Mouse (Mus musculus) stomach, postnatal 0 days (tissue): ENCODE data around the gene Stn1. TPM values are rescaled to one million over a fixed set of nuclear protein-coding genes. Genes with fewer than 3 reads are reported as not detected.
"Not testable (repeated sequence)": the region's sequence is repeated elsewhere in the genome, so short reads cannot be mapped to it uniquely, and the experiment has no call there.

Experiments used
- ATAC-seq: fragments of 200-750 bp; cut with Nextera tagmentation; 2 replicates; pipeline ENCODE4 v1.8.0; 2017; ENCODE audit not compliant: low FRiP score, low TSS enrichment
- DNase-seq: peaks from one replicate; pipeline ENCODE4 v3.0.0-alpha.2; 2016; ENCODE audit warnings: low spot score
- H3K27ac ChIP-seq: fragments of 300-500 bp; sonication (generic); replicated peaks from 2 replicates; pipeline ENCODE4 v1.5.1; 2014; ENCODE audit warnings: mild to moderate bottlenecking, control low read depth
- H3K27me3 ChIP-seq: fragments of 300-500 bp; sonication (generic); 2 replicates; pipeline ENCODE4 v1.6.1; 2014; ENCODE audit warnings: low read length; ENCODE audit not compliant: control insufficient read depth, insufficient read depth
- H3K36me3 ChIP-seq: fragments of 300-500 bp; sonication (generic); 2 replicates; pipeline ENCODE4 v1.6.1; 2014; ENCODE audit warnings: low read length, mixed read lengths; ENCODE audit not compliant: control insufficient read depth, insufficient read depth
- H3K4me1 ChIP-seq: fragments of 300-500 bp; sonication (generic); replicated peaks from 2 replicates; pipeline ENCODE4 v1.6.1; 2014; ENCODE audit warnings: antibody characterized with exemption; ENCODE audit not compliant: control insufficient read depth, insufficient read depth
- H3K4me2 ChIP-seq: fragments of 300-500 bp; sonication (generic); replicated peaks from 2 replicates; pipeline ENCODE4 v1.6.1; 2014; ENCODE audit warnings: low read depth, mild to moderate bottlenecking, control low read depth, moderate library complexity
- H3K4me3 ChIP-seq: fragments of 300-500 bp; sonication (generic); 2 replicates; pipeline ENCODE4 v1.5.1; 2014; ENCODE audit warnings: low read depth, low read length, control low read depth
- H3K9ac ChIP-seq: fragments of 300-500 bp; sonication (generic); 2 replicates; pipeline ENCODE4 v1.6.1; 2014; ENCODE audit warnings: mild to moderate bottlenecking, low read length, control low read depth, mixed read lengths
- H3K9me3 ChIP-seq: fragments of 300-500 bp; sonication (generic); 2 replicates; pipeline ENCODE4 v1.6.1; 2016; ENCODE audit warnings: low read length; ENCODE audit not compliant: control insufficient read depth
- CTCF ChIP-seq: IDR thresholded peaks from 2 replicates; pipeline ENCODE4 v1.5.1; 2016; ENCODE audit warnings: antibody characterized with exemption, low read depth, mild to moderate bottlenecking, moderate library complexity
- EP300 ChIP-seq: optimal IDR thresholded peaks from 2 replicates; pipeline ENCODE3; 2016; ENCODE audit warnings: antibody characterized with exemption
- WGBS: fragments of 180-500 bp; shearing (Covaris S2); extraction: QIAGEN DNeasy Blood & Tissue Kit; methylation state at CpG from one replicate; pipeline ENCODE4 v1.1.7; 2014; 5-methylcytosine and 5-hydroxymethylcytosine counted together
- polyA plus RNA-seq: library from polyadenylated mRNA; unstranded; fragments of >200 nt; fragmentation: Nextera tagmentation; extraction: Ambion mirVana; gene quantifications from 2 replicates; pipeline ENCODE4 v1.2.1, GENCODE M21; 2015

Gene Stn1
- polyA plus RNA-seq, 1 experiment from 2014 or later: 25.9 TPM

- Histone ChIP-seq H3K27ac (peak overlapping the region; percentile 100), H3K4me1 (no peaks in the 10 kb centered on the region), H3K9ac (peak overlapping the region; percentile 99), H3K36me3 (no peaks in the 10 kb centered on the region), H3K4me2 (peak overlapping the region; percentile 60), H3K9me3 (no peaks in the 10 kb centered on the region), H3K27me3 (no peaks in the 10 kb centered on the region), H3K4me3 (peak overlapping the region; percentile 69)
- WGBS: 19% methylated on average over 13 of the region's 13 CpGs
- ATAC-seq (peak; percentile 83), DNase-seq (peak; percentile 80)
- TF ChIP-seq CTCF (no peak), EP300 (peak; percentile 57)
These were observed 41.4 kb upstream of the Stn1 start for GRCm38 (mm10) chr19:47578581-47579224.

- H3K9ac ChIP-seq: no peak overlapping the region
- no peaks in the 10 kb centered on the region for H3K36me3 ChIP-seq
- DNase-seq: no peak
These were observed 36.4 kb upstream of the Stn1 start for GRCm38 (mm10) chr19:47573718-47574117.

GRCm38 (mm10) chr19:47571981-47572380 lies 34.7 kb upstream of the Stn1 start:
- not testable (repeated sequence) for H3K27ac ChIP-seq, H3K9ac ChIP-seq, ATAC-seq, DNase-seq, H3K4me1 ChIP-seq, H3K4me2 ChIP-seq, H3K4me3 ChIP-seq, H3K27me3 ChIP-seq, H3K9me3 ChIP-seq, H3K36me3 ChIP-seq
- 60% methylated on average over 4 of the region's 4 CpGs for WGBS

More at GRCm38 (mm10) chr19:47573718-47574117, 36.4 kb upstream of the Stn1 start:
- Histone ChIP-seq H3K27ac (no peak overlapping the region), H3K4me3 (no peak overlapping the region), H3K4me1 (no peaks in the 10 kb centered on the region), H3K4me2 (no peak overlapping the region), H3K27me3 (no peaks in the 10 kb centered on the region), H3K9me3 (no peaks in the 10 kb centered on the region)
- TF ChIP-seq CTCF (no peak), EP300 (no peak)
- WGBS: 72% methylated on average over 3 of the region's 3 CpGs
- ATAC-seq: no peak

GRCm38 (mm10) chr19:47570042-47570441 lies 32.7 kb upstream of the Stn1 start:
- WGBS: 88% methylated on average over 5 of the region's 5 CpGs
- TF ChIP-seq CTCF (no peak), EP300 (no peak)
- no peak for DNase-seq
- Histone ChIP-seq H3K9ac (no peak overlapping the region), H3K4me1 (no peaks in the 10 kb centered on the region), H3K27ac (no peak overlapping the region), H3K9me3 (no peaks in the 10 kb centered on the region), H3K27me3 (no peaks in the 10 kb centered on the region), H3K4me3 (no peak overlapping the region), H3K4me2 (no peak overlapping the region), H3K36me3 (no peaks in the 10 kb centered on the region)
- no peak for ATAC-seq

GRCm38 (mm10) chr19:47565994-47566393 lies 28.7 kb upstream of the Stn1 start:
- no peak overlapping the region for H3K27ac ChIP-seq
- H3K9ac ChIP-seq: no peak overlapping the region
- ATAC-seq (no peak), DNase-seq (no peak)
- no peaks in the 10 kb centered on the region for H3K9me3 ChIP-seq
- no peaks in the 10 kb centered on the region for H3K27me3 ChIP-seq
- no peak overlapping the region for H3K4me2 ChIP-seq
- no peaks in the 10 kb centered on the region for H3K36me3 ChIP-seq
- 80% methylated on average over 8 of the region's 8 CpGs for WGBS
- TF ChIP-seq EP300 (no peak), CTCF (no peak)
- no peaks in the 10 kb centered on the region for H3K4me1 ChIP-seq
- no peak overlapping the region for H3K4me3 ChIP-seq

GRCm38 (mm10) chr19:47565031-47565654 lies 27.8 kb upstream of the Stn1 start:
- ATAC-seq: no peak
- no peak for DNase-seq
- Histone ChIP-seq H3K27me3 (no peaks in the 10 kb centered on the region), H3K4me2 (no peak overlapping the region), H3K9ac (no peak overlapping the region), H3K4me3 (no peak overlapping the region), H3K36me3 (no peaks in the 10 kb centered on the region), H3K4me1 (no peaks in the 10 kb centered on the region), H3K27ac (no peak overlapping the region), H3K9me3 (no peaks in the 10 kb centered on the region)
- WGBS: 59% methylated on average over 17 of the region's 17 CpGs
- TF ChIP-seq CTCF: no peak
- TF ChIP-seq EP300: no peak
